Mouse (Mus musculus): ENCODE measurements around the gene Tmem62. TPM values are rescaled to one million over a fixed set of nuclear protein-coding genes. Genes with fewer than 3 reads are reported as not detected.
"Not testable (repeated sequence)": the region's sequence is repeated elsewhere in the genome, so short reads cannot be mapped to it uniquely, and the experiment has no call there.

Tmem62 gene
- polyA plus RNA-seq, 1 experiment from 2014 or later = 2.1 TPM

DNA sequence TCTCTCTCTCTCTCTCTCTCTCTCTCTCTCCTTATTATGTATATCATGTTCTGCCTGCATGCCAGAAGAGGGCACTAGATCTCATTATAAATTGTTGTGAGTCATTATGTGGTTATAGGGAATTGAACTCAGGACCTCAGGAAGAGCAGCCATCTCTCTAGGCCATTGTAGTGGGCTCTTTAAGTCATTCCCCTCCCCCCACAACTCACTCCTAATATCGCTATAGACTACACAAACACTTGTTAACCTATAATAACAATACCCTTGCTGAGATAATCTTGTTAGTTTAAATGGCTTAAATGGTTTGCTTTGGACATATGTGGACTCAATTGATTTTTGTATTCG is 1.8 kb downstream of the Tmem62 start:
- H3K9ac ChIP-seq (replicated peaks; ENCODE audit: low read length) = no peak overlapping the region
- ATAC-seq (replicated peaks; ENCODE audit: insufficient number of reproducible peaks, low FRiP score, low TSS enrichment, low read depth) (no peak), DNase-seq (ENCODE audit: low spot score) (no peak)
- no peaks in the 10 kb centered on the region for H3K4me1 ChIP-seq (ENCODE audit: control insufficient read depth, insufficient read depth, low read length)
- no peak overlapping the region for H3K4me2 ChIP-seq (ENCODE audit: low read depth, low read length)
- 58% methylated on average over 2 of the region's 2 CpGs for WGBS
- no peaks in the 10 kb centered on the region for H3K36me3 ChIP-seq (replicated peaks; ENCODE audit: control insufficient read depth, insufficient read depth, low read depth, low read length)
- no peaks in the 10 kb centered on the region for H3K27me3 ChIP-seq (ENCODE audit: control insufficient read depth, insufficient read depth, low read length)
- no peak overlapping the region for H3K4me3 ChIP-seq (ENCODE audit: low read depth, low read length)
- H3K9me3 ChIP-seq (replicated peaks; ENCODE audit: control insufficient read depth, low read length) = no peaks in the 10 kb centered on the region
- H3K27ac ChIP-seq (replicated peaks; ENCODE audit: low read depth, low read length) = no peak overlapping the region

DNA sequence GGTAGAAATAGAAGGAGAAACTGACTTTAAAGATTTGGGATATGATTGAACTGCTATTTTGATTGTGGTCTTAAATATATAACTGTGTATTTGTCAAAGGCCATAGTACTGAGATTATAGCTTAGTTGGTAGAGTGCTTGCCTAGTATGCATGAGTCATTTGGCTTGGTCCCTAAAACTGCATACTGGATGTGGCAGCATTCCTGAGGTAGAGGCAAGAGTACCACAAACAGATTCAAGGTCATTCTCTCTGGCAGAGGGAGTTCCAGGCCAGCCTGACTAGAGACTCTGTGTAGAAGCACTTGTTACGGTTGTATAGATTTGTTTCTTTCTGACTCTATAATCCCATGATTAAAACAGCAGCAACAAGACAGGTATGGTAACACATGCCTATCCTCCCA is 3.0 kb downstream of the Tmem62 start:
- Histone ChIP-seq H3K4me1 (ENCODE audit: control insufficient read depth, insufficient read depth, low read length) (no peaks in the 10 kb centered on the region), H3K36me3 (replicated peaks; ENCODE audit: control insufficient read depth, insufficient read depth, low read depth, low read length) (no peaks in the 10 kb centered on the region), H3K9me3 (replicated peaks; ENCODE audit: control insufficient read depth, low read length) (no peaks in the 10 kb centered on the region), H3K9ac (replicated peaks; ENCODE audit: low read length) (no peak overlapping the region), H3K4me2 (ENCODE audit: low read depth, low read length) (no peak overlapping the region), H3K4me3 (ENCODE audit: low read depth, low read length) (no peak overlapping the region), H3K27ac (replicated peaks; ENCODE audit: low read depth, low read length) (no peak overlapping the region), H3K27me3 (ENCODE audit: control insufficient read depth, insufficient read depth, low read length) (no peaks in the 10 kb centered on the region)
- DNase-seq (ENCODE audit: low spot score) (no peak), ATAC-seq (replicated peaks; ENCODE audit: insufficient number of reproducible peaks, low FRiP score, low TSS enrichment, low read depth) (no peak)
- WGBS = 76% methylated on average over 1 of the region's 1 CpGs

DNA sequence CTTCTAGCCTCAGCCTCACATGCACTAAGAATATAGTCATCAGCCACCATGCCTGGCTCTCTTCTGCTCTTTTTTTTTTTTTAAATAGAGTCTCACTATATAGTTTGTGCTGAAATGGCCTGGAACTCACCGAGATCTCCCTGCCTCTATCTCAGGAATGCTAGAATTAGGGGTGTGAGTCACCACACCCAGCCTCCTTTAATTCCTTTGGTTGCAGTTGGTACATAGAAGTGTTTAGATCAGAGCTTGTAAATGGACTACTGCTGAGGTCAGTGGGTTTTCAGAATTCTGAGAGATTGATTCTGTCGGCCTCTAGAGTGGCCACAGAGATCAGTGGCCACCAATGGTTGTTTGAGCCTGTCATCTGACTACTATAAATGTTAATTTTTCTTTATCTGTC is 4.0 kb downstream of the Tmem62 start:
- no peak overlapping the region for H3K27ac ChIP-seq (replicated peaks; ENCODE audit: low read depth, low read length)
- H3K27me3 ChIP-seq (ENCODE audit: control insufficient read depth, insufficient read depth, low read length) = no peaks in the 10 kb centered on the region
- H3K9ac ChIP-seq (replicated peaks; ENCODE audit: low read length) = no peak overlapping the region
- DNase-seq (ENCODE audit: low spot score) = no peak
- no peaks in the 10 kb centered on the region for H3K4me1 ChIP-seq (ENCODE audit: control insufficient read depth, insufficient read depth, low read length)
- H3K9me3 ChIP-seq (replicated peaks; ENCODE audit: control insufficient read depth, low read length) = no peaks in the 10 kb centered on the region
- ATAC-seq (replicated peaks; ENCODE audit: insufficient number of reproducible peaks, low FRiP score, low TSS enrichment, low read depth) = no peak
- WGBS = 73% methylated on average over 2 of the region's 2 CpGs
- no peaks in the 10 kb centered on the region for H3K36me3 ChIP-seq (replicated peaks; ENCODE audit: control insufficient read depth, insufficient read depth, low read depth, low read length)
- H3K4me3 ChIP-seq (ENCODE audit: low read depth, low read length) = no peak overlapping the region
- H3K4me2 ChIP-seq (ENCODE audit: low read depth, low read length) = no peak overlapping the region

DNA sequence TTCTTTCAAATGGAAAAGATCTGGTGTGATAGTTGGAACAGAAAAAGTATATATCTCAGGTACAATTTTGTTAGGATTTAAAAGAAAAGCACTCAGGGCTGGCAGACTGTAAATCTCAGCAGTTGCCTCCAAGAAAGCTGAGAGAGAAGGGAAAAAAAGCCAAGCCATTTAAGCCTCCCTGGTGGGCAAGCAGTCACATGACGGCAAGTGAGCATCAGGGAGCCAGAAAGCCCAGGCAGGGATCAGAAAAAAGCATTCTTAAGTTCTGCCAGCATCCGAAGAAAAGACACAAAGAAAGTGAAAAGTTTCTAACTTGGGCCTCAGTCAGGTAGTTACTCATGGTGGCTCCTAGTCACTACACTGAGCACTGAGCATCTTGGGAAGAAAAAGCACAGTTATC is 6.8 kb downstream of the Tmem62 start:
- H3K9ac ChIP-seq (replicated peaks; ENCODE audit: low read length) = no peak overlapping the region
- no peaks in the 10 kb centered on the region for H3K27me3 ChIP-seq (ENCODE audit: control insufficient read depth, insufficient read depth, low read length)
- H3K4me2 ChIP-seq (ENCODE audit: low read depth, low read length) = no peak overlapping the region
- H3K4me1 ChIP-seq (ENCODE audit: control insufficient read depth, insufficient read depth, low read length) = no peaks in the 10 kb centered on the region
- DNase-seq (ENCODE audit: low spot score) = no peak
- H3K9me3 ChIP-seq (replicated peaks; ENCODE audit: control insufficient read depth, low read length) = no peaks in the 10 kb centered on the region
- no peak overlapping the region for H3K27ac ChIP-seq (replicated peaks; ENCODE audit: low read depth, low read length)
- ATAC-seq (replicated peaks; ENCODE audit: insufficient number of reproducible peaks, low FRiP score, low TSS enrichment, low read depth) = no peak
- no peak overlapping the region for H3K4me3 ChIP-seq (ENCODE audit: low read depth, low read length)
- H3K36me3 ChIP-seq (replicated peaks; ENCODE audit: control insufficient read depth, insufficient read depth, low read depth, low read length) = no peaks in the 10 kb centered on the region
- WGBS = 13% methylated on average over 2 of the region's 2 CpGs

DNA sequence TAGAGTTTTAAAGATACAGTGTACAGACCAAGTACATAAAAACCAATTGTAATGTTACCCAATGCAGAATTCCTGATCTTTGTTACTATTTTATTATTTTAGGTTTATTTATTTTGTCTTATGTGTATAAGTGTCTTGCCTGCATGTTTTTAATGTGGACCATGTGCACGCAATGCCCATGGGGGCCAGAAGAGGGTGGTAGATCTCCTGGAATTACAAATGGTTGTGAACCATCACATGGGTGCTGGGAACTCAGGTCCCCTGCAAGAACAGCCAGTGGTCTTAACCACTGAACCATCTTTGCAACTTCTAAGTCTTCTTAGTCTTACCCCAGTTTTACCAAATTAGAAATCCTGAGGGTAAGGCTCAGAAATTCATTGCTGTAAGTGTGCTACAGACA is 8.4 kb downstream of the Tmem62 start:
- no peaks in the 10 kb centered on the region for H3K27me3 ChIP-seq (ENCODE audit: control insufficient read depth, insufficient read depth, low read length)
- H3K4me2 ChIP-seq (ENCODE audit: low read depth, low read length) = no peak overlapping the region
- 90% methylated on average over 1 of the region's 1 CpGs for WGBS
- H3K4me3 ChIP-seq (ENCODE audit: low read depth, low read length) = no peak overlapping the region
- ATAC-seq (replicated peaks; ENCODE audit: insufficient number of reproducible peaks, low FRiP score, low TSS enrichment, low read depth) = no peak
- no peaks in the 10 kb centered on the region for H3K9me3 ChIP-seq (replicated peaks; ENCODE audit: control insufficient read depth, low read length)
- H3K4me1 ChIP-seq (ENCODE audit: control insufficient read depth, insufficient read depth, low read length) = no peaks in the 10 kb centered on the region
- no peaks in the 10 kb centered on the region for H3K36me3 ChIP-seq (replicated peaks; ENCODE audit: control insufficient read depth, insufficient read depth, low read depth, low read length)
- no peak for DNase-seq (ENCODE audit: low spot score)
- no peak overlapping the region for H3K9ac ChIP-seq (replicated peaks; ENCODE audit: low read length)
- no peak overlapping the region for H3K27ac ChIP-seq (replicated peaks; ENCODE audit: low read depth, low read length)

DNA sequence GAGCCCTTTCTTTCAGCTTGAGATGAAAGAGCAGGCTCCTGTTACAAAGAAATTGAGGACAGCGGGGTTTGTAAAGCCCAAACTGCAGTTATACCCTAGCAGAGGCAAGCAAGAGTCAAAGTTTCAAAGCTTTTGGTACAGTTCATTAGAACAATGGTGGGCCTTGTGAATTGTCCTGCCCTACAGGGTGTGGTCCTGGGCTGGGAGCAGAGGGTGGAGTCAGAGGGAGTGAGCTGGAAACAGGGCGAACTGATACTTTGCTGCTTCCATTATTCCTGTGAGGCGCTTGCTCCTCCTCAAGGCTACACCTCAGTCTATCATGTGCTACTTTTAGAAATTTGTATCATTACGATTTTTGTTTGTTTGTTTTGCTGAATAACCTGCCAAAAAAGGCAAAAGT is 14.4 kb downstream of the Tmem62 start:
- H3K27me3 ChIP-seq (ENCODE audit: control insufficient read depth, insufficient read depth, low read length) = no peaks in the 10 kb centered on the region
- no peak overlapping the region for H3K27ac ChIP-seq (replicated peaks; ENCODE audit: low read depth, low read length)
- ATAC-seq (replicated peaks; ENCODE audit: insufficient number of reproducible peaks, low FRiP score, low TSS enrichment, low read depth) (no peak), DNase-seq (ENCODE audit: low spot score) (no peak)
- WGBS = 63% methylated on average over 4 of the region's 4 CpGs
- no peaks in the 10 kb centered on the region for H3K36me3 ChIP-seq (replicated peaks; ENCODE audit: control insufficient read depth, insufficient read depth, low read depth, low read length)
- H3K4me1 ChIP-seq (ENCODE audit: control insufficient read depth, insufficient read depth, low read length) = no peaks in the 10 kb centered on the region
- H3K4me2 ChIP-seq (ENCODE audit: low read depth, low read length) = no peak overlapping the region
- H3K9me3 ChIP-seq (replicated peaks; ENCODE audit: control insufficient read depth, low read length) = no peaks in the 10 kb centered on the region
- H3K4me3 ChIP-seq (ENCODE audit: low read depth, low read length) = no peak overlapping the region
- no peak overlapping the region for H3K9ac ChIP-seq (replicated peaks; ENCODE audit: low read length)

DNA sequence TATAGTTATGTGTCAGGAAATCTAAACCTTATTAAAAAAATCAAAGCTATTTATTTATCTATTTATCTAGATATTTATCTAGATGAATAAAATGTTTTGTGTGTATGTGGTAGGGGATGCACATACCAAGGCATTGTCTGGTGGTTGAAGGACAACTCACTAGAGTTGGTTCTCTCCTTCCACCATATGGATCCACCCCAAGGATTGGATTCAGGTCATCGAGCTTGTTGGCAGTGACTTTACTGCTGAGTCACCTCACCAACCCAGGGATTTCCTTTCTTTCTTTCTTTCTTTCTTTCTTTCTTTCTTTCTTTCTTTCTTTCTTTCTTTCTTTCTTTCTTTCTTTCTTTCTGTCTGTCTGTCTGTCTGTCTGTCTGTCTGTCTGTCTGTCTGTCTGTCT is 19.8 kb downstream of the Tmem62 start:
- not testable (repeated sequence) for H3K4me2 ChIP-seq (ENCODE audit: low read depth, low read length); H3K4me3 ChIP-seq (ENCODE audit: low read depth, low read length); H3K9ac ChIP-seq (replicated peaks; ENCODE audit: low read length); H3K9me3 ChIP-seq (replicated peaks; ENCODE audit: control insufficient read depth, low read length); H3K27me3 ChIP-seq (ENCODE audit: control insufficient read depth, insufficient read depth, low read length); H3K27ac ChIP-seq (replicated peaks; ENCODE audit: low read depth, low read length); ATAC-seq (replicated peaks; ENCODE audit: insufficient number of reproducible peaks, low FRiP score, low TSS enrichment, low read depth); DNase-seq (ENCODE audit: low spot score); H3K4me1 ChIP-seq (ENCODE audit: control insufficient read depth, insufficient read depth, low read length); H3K36me3 ChIP-seq (replicated peaks; ENCODE audit: control insufficient read depth, insufficient read depth, low read depth, low read length)
- WGBS = 70% methylated on average over 1 of the region's 1 CpGs

DNA sequence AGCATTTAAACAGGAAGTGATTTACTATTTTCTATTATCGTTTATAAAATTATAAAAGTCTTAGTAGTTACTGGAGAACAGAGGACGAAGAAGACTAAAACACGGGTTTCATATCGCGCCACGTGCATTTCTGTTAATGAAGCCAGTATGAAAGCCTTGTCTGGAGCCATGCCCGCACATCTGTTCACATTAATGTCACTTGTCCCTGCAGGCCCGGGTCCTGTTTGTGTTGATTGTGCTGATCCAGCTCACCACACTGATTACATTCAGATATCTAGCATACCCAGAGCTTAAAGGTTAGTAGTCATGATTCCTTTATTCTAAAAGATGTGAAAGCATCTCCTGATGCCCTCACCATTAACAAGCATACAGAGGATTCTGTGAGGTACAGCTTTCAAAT is 22.0 kb downstream of the Tmem62 start:
- DNase-seq (ENCODE audit: low spot score) (no peak), ATAC-seq (replicated peaks; ENCODE audit: insufficient number of reproducible peaks, low FRiP score, low TSS enrichment, low read depth) (no peak)
- Histone ChIP-seq H3K4me1 (ENCODE audit: control insufficient read depth, insufficient read depth, low read length) (no peaks in the 10 kb centered on the region), H3K36me3 (replicated peaks; ENCODE audit: control insufficient read depth, insufficient read depth, low read depth, low read length) (no peaks in the 10 kb centered on the region), H3K9ac (replicated peaks; ENCODE audit: low read length) (no peak overlapping the region), H3K4me2 (ENCODE audit: low read depth, low read length) (no peak overlapping the region), H3K9me3 (replicated peaks; ENCODE audit: control insufficient read depth, low read length) (no peaks in the 10 kb centered on the region), H3K4me3 (ENCODE audit: low read depth, low read length) (no peak overlapping the region), H3K27ac (replicated peaks; ENCODE audit: low read depth, low read length) (no peak overlapping the region), H3K27me3 (ENCODE audit: control insufficient read depth, insufficient read depth, low read length) (no peaks in the 10 kb centered on the region)
- WGBS = 85% methylated on average over 8 of the region's 8 CpGs

DNA sequence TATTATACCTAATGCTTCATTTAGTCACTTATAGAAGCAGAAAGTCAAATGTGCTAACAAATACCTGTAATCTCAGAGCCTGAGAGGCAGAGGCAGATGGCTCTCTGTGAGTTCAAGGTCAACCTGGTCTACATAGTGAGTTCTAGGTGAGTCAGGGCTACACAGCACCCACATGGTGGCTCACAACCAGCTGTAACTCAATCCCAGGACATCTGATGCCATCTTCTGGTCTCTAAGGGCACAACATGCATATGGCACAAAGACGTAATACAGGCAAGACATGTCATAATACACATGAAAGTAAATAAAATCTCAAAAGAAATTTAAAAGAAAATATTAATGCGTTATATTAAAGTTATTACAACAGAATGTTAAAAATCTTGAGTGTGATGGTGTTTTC is 26.8 kb downstream of the Tmem62 start:
- H3K4me3 ChIP-seq (ENCODE audit: low read depth, low read length) = no peak overlapping the region
- no peaks in the 10 kb centered on the region for H3K9me3 ChIP-seq (replicated peaks; ENCODE audit: control insufficient read depth, low read length)
- H3K4me1 ChIP-seq (ENCODE audit: control insufficient read depth, insufficient read depth, low read length) = no peaks in the 10 kb centered on the region
- no peaks in the 10 kb centered on the region for H3K36me3 ChIP-seq (replicated peaks; ENCODE audit: control insufficient read depth, insufficient read depth, low read depth, low read length)
- DNase-seq (ENCODE audit: low spot score) (no peak), ATAC-seq (replicated peaks; ENCODE audit: insufficient number of reproducible peaks, low FRiP score, low TSS enrichment, low read depth) (no peak)
- H3K9ac ChIP-seq (replicated peaks; ENCODE audit: low read length) = no peak overlapping the region
- WGBS = 64% methylated on average over 2 of the region's 2 CpGs
- H3K4me2 ChIP-seq (ENCODE audit: low read depth, low read length) = no peak overlapping the region
- H3K27me3 ChIP-seq (ENCODE audit: control insufficient read depth, insufficient read depth, low read length) = no peaks in the 10 kb centered on the region
- no peak overlapping the region for H3K27ac ChIP-seq (replicated peaks; ENCODE audit: low read depth, low read length)

All from embryonic facial prominence, embryonic 11.5 days (tissue).